Mouse (Mus musculus) heart, embryonic 12.5 days (tissue): ENCODE results near the gene Pla2g2c. TPM values are rescaled to one million over a fixed set of nuclear protein-coding genes. Genes with fewer than 3 reads are reported as not detected.

Source experiments
- ATAC-seq: fragments of 200-750 bp; cut with Nextera tagmentation; 2 replicates; pipeline ENCODE4 v1.8.0; 2017; ENCODE audit warnings: moderate TSS enrichment, moderate library complexity; ENCODE audit not compliant: insufficient number of reproducible peaks, low FRiP score
- H3K27ac ChIP-seq: fragments of 300-500 bp; sonication (generic); 2 replicates; pipeline ENCODE4 v1.5.1; 2016; ENCODE audit warnings: mild to moderate bottlenecking, moderate library complexity; ENCODE audit not compliant: poor library complexity, severe bottlenecking
- H3K27me3 ChIP-seq: fragments of 300-500 bp; sonication (generic); replicated peaks from 2 replicates; pipeline ENCODE4 v1.6.1; 2016; ENCODE audit warnings: mild to moderate bottlenecking, moderate library complexity
- H3K36me3 ChIP-seq: fragments of 300-500 bp; sonication (generic); 2 replicates; pipeline ENCODE4 v1.6.1; 2016; ENCODE audit warnings: mild to moderate bottlenecking, moderate library complexity
- H3K4me1 ChIP-seq: fragments of 300-500 bp; sonication (generic); replicated peaks from 2 replicates; pipeline ENCODE4 v1.6.1; 2016; ENCODE audit warnings: mild to moderate bottlenecking
- H3K4me2 ChIP-seq: fragments of 300-500 bp; sonication (generic); 2 replicates; pipeline ENCODE4 v1.6.1; 2016; ENCODE audit warnings: mild to moderate bottlenecking, moderate library complexity
- H3K4me3 ChIP-seq: fragments of 300-500 bp; sonication (generic); 2 replicates; pipeline ENCODE4 v1.5.1; 2016; ENCODE audit warnings: mild to moderate bottlenecking
- H3K9ac ChIP-seq: fragments of 300-500 bp; sonication (generic); 2 replicates; pipeline ENCODE4 v1.6.1; 2016; ENCODE audit warnings: mild to moderate bottlenecking, moderate library complexity
- H3K9me3 ChIP-seq: fragments of 300-500 bp; sonication (generic); replicated peaks from 2 replicates; pipeline ENCODE4 v1.6.1; 2016; ENCODE audit warnings: mild to moderate bottlenecking, moderate library complexity
- WGBS: fragments of 180-500 bp; shearing (Covaris S2); methylation state at CpG from one replicate; pipeline ENCODE4 v1.1.7; 2016; 5-methylcytosine and 5-hydroxymethylcytosine counted together
- polyA plus RNA-seq: library from polyadenylated mRNA; unstranded; fragments of >200 nt; fragmentation: Nextera tagmentation; extraction: Ambion mirVana; gene quantifications from 2 replicates; pipeline ENCODE4 v1.2.1, GENCODE M21; 2016

The Pla2g2c gene
- polyA plus RNA-seq, 1 experiment from 2014 or later = 0.41 TPM

GRCm38 (mm10) chr4:138753608-138754007 is 29.0 kb downstream of the Pla2g2c start:
- H3K9me3 ChIP-seq = peaks cover 6% of the 10 kb centered on the region; the same call in 1 of the 2 replicates
- no peak overlapping the region for H3K9ac ChIP-seq
- no peak for ATAC-seq
- no peaks in the 10 kb centered on the region for H3K36me3 ChIP-seq
- H3K27ac ChIP-seq = no peak overlapping the region
- no peak overlapping the region for H3K4me2 ChIP-seq
- WGBS = 80% methylated on average over 3 of the region's 3 CpGs
- H3K27me3 ChIP-seq = peaks cover 8% of the 10 kb centered on the region; the same call in 1 of the 2 replicates
- H3K4me1 ChIP-seq = no peaks in the 10 kb centered on the region; the same call in 1 of the 2 replicates
- H3K4me3 ChIP-seq = no peak overlapping the region

GRCm38 (mm10) chr4:138754432-138754831 is 29.8 kb downstream of the Pla2g2c start:
- no peak for ATAC-seq
- no peaks in the 10 kb centered on the region for H3K36me3 ChIP-seq
- no peak overlapping the region for H3K4me3 ChIP-seq
- WGBS = 32% methylated on average over 9 of the region's 9 CpGs
- peaks cover 6% of the 10 kb centered on the region; the same call in 1 of the 2 replicates for H3K9me3 ChIP-seq
- H3K9ac ChIP-seq = no peak overlapping the region
- H3K27ac ChIP-seq = no peak overlapping the region
- H3K4me2 ChIP-seq = no peak overlapping the region
- H3K4me1 ChIP-seq = no peaks in the 10 kb centered on the region; the same call in 1 of the 2 replicates
- peaks cover 1% of the 10 kb centered on the region; the same call in 1 of the 2 replicates for H3K27me3 ChIP-seq

- WGBS = 64% methylated on average over 4 of the region's 4 CpGs
- H3K4me2 ChIP-seq = no peak overlapping the region
- H3K4me1 ChIP-seq = no peaks in the 10 kb centered on the region; the same call in 1 of the 2 replicates
- H3K36me3 ChIP-seq = no peaks in the 10 kb centered on the region
- peaks cover 6% of the 10 kb centered on the region; the same call in 1 of the 2 replicates for H3K9me3 ChIP-seq
- H3K27me3 ChIP-seq = 0 out of 2 replicates have a peak, but pooled peaks cover 8% of the 10 kb centered on the region
- ATAC-seq = no peak
- H3K27ac ChIP-seq = no peak overlapping the region
- H3K9ac ChIP-seq = no peak overlapping the region
- H3K4me3 ChIP-seq = no peak overlapping the region
These were observed 30.8 kb downstream of the Pla2g2c start for GRCm38 (mm10) chr4:138755439-138755838.

- no peaks in the 10 kb centered on the region for H3K36me3 ChIP-seq
- 80% methylated on average over 11 of the region's 11 CpGs for WGBS
- H3K4me1 ChIP-seq = no peaks in the 10 kb centered on the region; the same call in 1 of the 2 replicates
- H3K9ac ChIP-seq = no peak overlapping the region
- H3K9me3 ChIP-seq = peaks cover 6% of the 10 kb centered on the region; the same call in 1 of the 2 replicates
- H3K27ac ChIP-seq = no peak overlapping the region
- ATAC-seq = no peak
- 0 out of 2 replicates have a peak, but pooled peaks cover 8% of the 10 kb centered on the region for H3K27me3 ChIP-seq
- H3K4me3 ChIP-seq = no peak overlapping the region
- H3K4me2 ChIP-seq = no peak overlapping the region
These were observed 31.4 kb downstream of the Pla2g2c start for GRCm38 (mm10) chr4:138755983-138756382.

- no peak for ATAC-seq
- Histone ChIP-seq H3K9ac (no peak within 1 kb of the TSS), H3K27ac (no peak within 1 kb of the TSS), H3K36me3 (no peaks in the 10 kb centered on the region), H3K27me3 (0 out of 2 replicates have a peak, but pooled peaks cover 8% of the 10 kb centered on the region), H3K4me3 (no peak within 1 kb of the TSS), H3K4me2 (no peak within 1 kb of the TSS), H3K9me3 (peaks cover 4% of the 10 kb centered on the region; the same call in 1 of the 2 replicates), H3K4me1 (no peaks in the 10 kb centered on the region; the same call in 1 of the 2 replicates)
- WGBS = 74% methylated on average over 8 of the region's 8 CpGs
These were observed 32.8 kb downstream of the Pla2g2c start, which contains the start of gene Pla2g2f for GRCm38 (mm10) chr4:138757416-138757815. Pla2g2f (minus strand) TSS chr4:138757626.

GRCm38 (mm10) chr4:138762266-138762665 is 37.7 kb downstream of the Pla2g2c start:
- WGBS = 59% methylated on average over 9 of the region's 9 CpGs
- no peak for ATAC-seq
- Histone ChIP-seq H3K27me3 (0 out of 2 replicates have a peak, but pooled peaks cover 10% of the 10 kb centered on the region), H3K27ac (no peak overlapping the region), H3K36me3 (no peaks in the 10 kb centered on the region), H3K4me3 (no peak overlapping the region), H3K9me3 (no peaks in the 10 kb centered on the region), H3K9ac (no peak overlapping the region), H3K4me1 (no peaks in the 10 kb centered on the region), H3K4me2 (no peak overlapping the region)

GRCm38 (mm10) chr4:138771970-138772369 is 47.4 kb downstream of the Pla2g2c start:
- no peak for ATAC-seq
- WGBS = 73% methylated on average over 10 of the region's 10 CpGs
- Histone ChIP-seq H3K27ac (no peak overlapping the region), H3K9me3 (no peaks in the 10 kb centered on the region), H3K4me2 (no peak overlapping the region), H3K4me3 (no peak overlapping the region), H3K36me3 (no peaks in the 10 kb centered on the region), H3K4me1 (no peaks in the 10 kb centered on the region), H3K27me3 (peaks cover 5% of the 10 kb centered on the region; the same call in 1 of the 2 replicates), H3K9ac (no peak overlapping the region)

GRCm38 (mm10) chr4:138772386-138772785 is 47.8 kb downstream of the Pla2g2c start:
- H3K27me3 ChIP-seq = peaks cover 9% of the 10 kb centered on the region; the same call in 1 of the 2 replicates
- H3K4me2 ChIP-seq = no peak overlapping the region
- H3K36me3 ChIP-seq = no peaks in the 10 kb centered on the region
- H3K9ac ChIP-seq = no peak overlapping the region
- no peak overlapping the region for H3K27ac ChIP-seq
- H3K4me3 ChIP-seq = no peak overlapping the region
- WGBS = 68% methylated on average over 5 of the region's 5 CpGs
- H3K4me1 ChIP-seq = no peaks in the 10 kb centered on the region
- no peaks in the 10 kb centered on the region for H3K9me3 ChIP-seq
- no peak for ATAC-seq

- 67% methylated on average over 6 of the region's 6 CpGs for WGBS
- ATAC-seq = no peak
- Histone ChIP-seq H3K4me2 (no peak within 1 kb of the TSS), H3K4me1 (no peaks in the 10 kb centered on the region), H3K4me3 (no peak within 1 kb of the TSS), H3K36me3 (no peaks in the 10 kb centered on the region), H3K27me3 (peaks cover 39% of the 10 kb centered on the region), H3K27ac (no peak within 1 kb of the TSS), H3K9me3 (no peaks in the 10 kb centered on the region), H3K9ac (no peak within 1 kb of the TSS)
These were observed 50.8 kb downstream of the Pla2g2c start, which contains the start of gene Pla2g2d for GRCm38 (mm10) chr4:138775435-138775834. Pla2g2d (plus strand) TSS chr4:138775735.

- H3K36me3 ChIP-seq = no peaks in the 10 kb centered on the region
- no peaks in the 10 kb centered on the region for H3K9me3 ChIP-seq
- no peak overlapping the region for H3K4me2 ChIP-seq
- no peak overlapping the region for H3K9ac ChIP-seq
- 43% methylated on average over 20 of the region's 20 CpGs for WGBS
- no peak for ATAC-seq
- H3K27me3 ChIP-seq = peaks cover 49% of the 10 kb centered on the region
- no peak overlapping the region for H3K27ac ChIP-seq
- H3K4me3 ChIP-seq = no peak overlapping the region
- no peaks in the 10 kb centered on the region for H3K4me1 ChIP-seq
These were observed 53.1 kb downstream of the Pla2g2c start for GRCm38 (mm10) chr4:138777417-138778407.

- Histone ChIP-seq H3K4me3 (no peak overlapping the region), H3K27ac (no peak overlapping the region), H3K4me2 (no peak overlapping the region), H3K9ac (no peak overlapping the region), H3K4me1 (no peaks in the 10 kb centered on the region), H3K36me3 (no peaks in the 10 kb centered on the region), H3K9me3 (no peaks in the 10 kb centered on the region), H3K27me3 (peaks cover 55% of the 10 kb centered on the region)
- 79% methylated on average over 5 of the region's 5 CpGs for WGBS
- no peak for ATAC-seq
These were observed 55.7 kb downstream of the Pla2g2c start for GRCm38 (mm10) chr4:138780300-138780699.
